ENCODE assay signal across 9 mouse cellular contexts in the genomic region with DNA sequence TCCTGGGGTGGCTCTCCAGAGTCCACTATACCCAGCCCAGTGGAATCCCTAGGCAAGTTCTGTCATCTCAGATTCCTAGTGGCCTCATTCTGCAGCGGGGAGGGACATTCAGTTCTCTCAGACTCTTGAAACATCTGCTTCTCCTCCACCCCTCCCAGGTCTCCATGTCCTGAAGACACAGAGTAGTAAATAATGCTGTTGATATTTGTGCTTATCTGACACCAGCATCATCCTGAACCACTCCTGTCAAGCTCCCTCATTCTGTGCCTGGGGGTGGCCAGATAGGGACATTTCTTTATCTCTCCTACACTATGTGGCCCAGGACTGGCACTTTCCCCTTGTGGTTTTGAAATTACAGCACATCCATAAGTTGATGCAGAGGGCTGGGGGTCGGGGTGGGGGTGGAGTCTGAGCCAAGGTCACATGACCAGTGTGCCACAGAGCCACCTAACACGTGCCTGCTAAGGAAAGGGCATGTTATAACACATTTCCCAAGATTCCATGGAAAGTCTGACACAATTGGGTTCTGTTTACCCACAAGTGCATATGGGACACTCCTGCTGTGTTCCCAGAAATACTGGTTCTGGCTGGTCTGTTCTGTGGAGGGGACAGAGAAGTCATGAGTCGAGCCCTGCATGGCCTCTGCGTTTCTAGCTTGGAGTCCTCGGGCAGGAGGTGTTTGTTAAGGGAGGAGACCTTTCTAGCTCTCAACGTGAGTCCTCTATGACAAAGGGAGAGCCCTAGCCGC. TPM values are rescaled to one million over a fixed set of nuclear protein-coding genes. Genes with fewer than 3 reads are reported as not detected.
DNase-seq lines count a peak whose midpoint lies in the region; ATAC-seq and TF ChIP-seq lines count a peak whose summit lies in the region.
"Had no signal": no experiment of that assay in that cellular context is flagged by ENCODE, and none has a peak within 500 bp of the region (broad histone marks: within the 10 kb centered on the region; RNA-seq: fewer than 3 reads in every experiment).

No protein-coding gene starts in this region.

- TF ChIP-seq CTCF in gastrocnemius, adult 2 months (IDR thresholded peaks at IDR 0.05) = no peak
- no peak for TF ChIP-seq CTCF in intestine, postnatal 0 days (IDR thresholded peaks at IDR 0.05; ENCODE audit: low read depth)

- H3K4me1 ChIP-seq in neural tube, embryonic 11.5 days (ENCODE audit: control insufficient read depth, insufficient read depth, low read length) = peaks cover 13% of the 10 kb centered on the region; the same call in 1 of the 2 replicates
- H3K4me1 ChIP-seq in intestine, postnatal 0 days (replicated peaks; ENCODE audit: control insufficient read depth, insufficient read depth, low read length) = no peaks in the 10 kb centered on the region
- peaks cover 20% of the 10 kb centered on the region for H3K4me1 ChIP-seq in stomach, embryonic 15.5 days
- peaks cover 15% of the 10 kb centered on the region for H3K4me1 ChIP-seq in kidney, embryonic 16.5 days (ENCODE audit: insufficient read depth, low read length)

- intact Hi-C loops in gastrocnemius, adult 2 months (cut with DNase I) = no loop called here

- peak overlapping the region; percentile 56 for H3K4me3 ChIP-seq in gastrocnemius, adult 2 months
- H3K4me3 ChIP-seq in neural tube, embryonic 11.5 days (ENCODE audit: low read depth, low read length) = no peak overlapping the region
- H3K4me3 ChIP-seq in intestine, postnatal 0 days (ENCODE audit: low read depth, low read length) = no peak overlapping the region
- H3K4me3 ChIP-seq in stomach, embryonic 15.5 days (replicated peaks) = no peak overlapping the region
- H3K4me3 ChIP-seq in kidney, embryonic 16.5 days (ENCODE audit: low read length) = no peak overlapping the region

- ATAC-seq in neural tube, embryonic 11.5 days (ENCODE audit: insufficient read depth, low FRiP score, low TSS enrichment) = no peak
- ATAC-seq in intestine, postnatal 0 days = peak; percentile 28; the same call in 1 of the 2 replicates
- peak; percentile 85 for ATAC-seq in stomach, embryonic 15.5 days (ENCODE audit: insufficient read depth, low FRiP score, low read depth)
- ATAC-seq in kidney, embryonic 16.5 days (ENCODE audit: low FRiP score, low TSS enrichment) = no peak

- 67% methylated on average over 8 of the region's 8 CpGs for WGBS in neural tube, embryonic 11.5 days
- 36% methylated on average over 8 of the region's 8 CpGs for WGBS in intestine, postnatal 0 days
- WGBS in stomach, embryonic 15.5 days = 50% methylated on average over 8 of the region's 8 CpGs
- 50% methylated on average over 8 of the region's 8 CpGs for WGBS in kidney, embryonic 16.5 days

- H3K4me2 ChIP-seq in neural tube, embryonic 11.5 days (ENCODE audit: low read depth) = no peak overlapping the region
- H3K4me2 ChIP-seq in intestine, postnatal 0 days (replicated peaks; ENCODE audit: low read depth) = no peak overlapping the region
- no peak overlapping the region for H3K4me2 ChIP-seq in stomach, embryonic 15.5 days
- H3K4me2 ChIP-seq in kidney, embryonic 16.5 days (replicated peaks; ENCODE audit: low read depth, low read length) = no peak overlapping the region

- H3K27me3 ChIP-seq in neural tube, embryonic 11.5 days (ENCODE audit: control insufficient read depth, insufficient read depth, low read length) = no peaks in the 10 kb centered on the region
- no peaks in the 10 kb centered on the region for H3K27me3 ChIP-seq in intestine, postnatal 0 days (replicated peaks; ENCODE audit: control insufficient read depth, insufficient read depth, low read length)
- H3K27me3 ChIP-seq in stomach, embryonic 15.5 days (replicated peaks) = no peaks in the 10 kb centered on the region
- no peaks in the 10 kb centered on the region for H3K27me3 ChIP-seq in kidney, embryonic 16.5 days (ENCODE audit: insufficient read depth, low read length)

- 0 out of 2 replicates have a peak overlapping the region, but pooled peaks have one; percentile 24 for H3K9ac ChIP-seq in neural tube, embryonic 11.5 days (ENCODE audit: low read length)
- H3K9ac ChIP-seq in intestine, postnatal 0 days (ENCODE audit: low read depth, low read length) = no peak overlapping the region
- H3K9ac ChIP-seq in stomach, embryonic 15.5 days = no peak overlapping the region
- H3K9ac ChIP-seq in kidney, embryonic 16.5 days (replicated peaks; ENCODE audit: low read length) = no peak overlapping the region

- no peaks in the 10 kb centered on the region for H3K36me3 ChIP-seq in neural tube, embryonic 11.5 days (ENCODE audit: control insufficient read depth, insufficient read depth, low read length)
- no peaks in the 10 kb centered on the region for H3K36me3 ChIP-seq in intestine, postnatal 0 days (ENCODE audit: control insufficient read depth, insufficient read depth)
- H3K36me3 ChIP-seq in stomach, embryonic 15.5 days = no peaks in the 10 kb centered on the region
- H3K36me3 ChIP-seq in kidney, embryonic 16.5 days (ENCODE audit: insufficient read depth, low read length) = no peaks in the 10 kb centered on the region

- peak; percentile 69 for DNase-seq in gastrocnemius, adult 2 months
- DNase-seq in gastrocnemius, postnatal 10 days = no peak
- no peak for DNase-seq in neural tube, embryonic 11.5 days (ENCODE audit: low spot score)
- DNase-seq in neural tube, embryonic 10.5 days (ENCODE audit: extremely low spot score, low spot score) = no peak
- DNase-seq in ovary, postnatal 14 days (ENCODE audit: low spot score) = no peak

- H3K27ac ChIP-seq in gastrocnemius, adult 2 months = peak overlapping the region; percentile 95
- H3K27ac ChIP-seq in neural tube, embryonic 11.5 days (ENCODE audit: low read depth, low read length) = no peak overlapping the region
- no peak overlapping the region for H3K27ac ChIP-seq in intestine, postnatal 0 days (ENCODE audit: low read depth, low read length)
- peak overlapping the region; percentile 76 for H3K27ac ChIP-seq in stomach, embryonic 15.5 days
- no peak overlapping the region for H3K27ac ChIP-seq in kidney, embryonic 16.5 days (ENCODE audit: low read length)

- H3K9me3 ChIP-seq in neural tube, embryonic 11.5 days (ENCODE audit: control insufficient read depth, low read length) = no peaks in the 10 kb centered on the region
- H3K9me3 ChIP-seq in intestine, postnatal 0 days (ENCODE audit: control insufficient read depth) = no peaks in the 10 kb centered on the region
- H3K9me3 ChIP-seq in stomach, embryonic 15.5 days = no peaks in the 10 kb centered on the region
- H3K9me3 ChIP-seq in kidney, embryonic 16.5 days (ENCODE audit: low read length) = no peaks in the 10 kb centered on the region

RNA-seq across cellular contexts. Expression of a gene that starts 14.4 kb away (rescaled TPM):
- total RNA-seq in gastrocnemius, adult 2 months (2021) = 10 to 100 TPM; 30.9 to 84.2 TPM
- total RNA-seq in gastrocnemius, postnatal 10 days (2021) = 10 to 100 TPM; 63.5 to 81.2 TPM
- 0.25 and 0.26 TPM in 2 replicates for polyA plus RNA-seq in neural tube, embryonic 11.5 days (2014; fragmentation: Nextera tagmentation; extraction: Ambion mirVana)
- polyA plus RNA-seq in intestine, postnatal 0 days (2015; fragmentation: Nextera tagmentation; extraction: Ambion mirVana) = not detected in 2 replicates
- polyA plus RNA-seq in stomach, embryonic 15.5 days (2015; fragmentation: Nextera tagmentation; extraction: Ambion mirVana) = 0.18 and 0.21 TPM in 2 replicates
- 0.15 and 0.19 TPM in 2 replicates for polyA plus RNA-seq in kidney, embryonic 16.5 days (2015; fragmentation: Nextera tagmentation; extraction: Ambion mirVana)
- total RNA-seq: neutrophil, adult 5-6 weeks had no signal

RNA-seq across cellular contexts. Expression of a gene that starts 19.4 kb away (rescaled TPM):
- 100 to 1,000 TPM; 405 to 424 TPM for total RNA-seq in gastrocnemius, adult 2 months (2021)
- 100 to 1,000 TPM; 300 to 343 TPM for total RNA-seq in gastrocnemius, postnatal 10 days (2021)
- polyA plus RNA-seq in neural tube, embryonic 11.5 days (2014; fragmentation: Nextera tagmentation; extraction: Ambion mirVana) = 345 and 346 TPM in 2 replicates
- polyA plus RNA-seq in intestine, postnatal 0 days (2015; fragmentation: Nextera tagmentation; extraction: Ambion mirVana) = 190 and 206 TPM in 2 replicates
- polyA plus RNA-seq in stomach, embryonic 15.5 days (2015; fragmentation: Nextera tagmentation; extraction: Ambion mirVana) = 267 and 309 TPM in 2 replicates
- 266 TPM in 2 replicates for polyA plus RNA-seq in kidney, embryonic 16.5 days (2015; fragmentation: Nextera tagmentation; extraction: Ambion mirVana)

RNA-seq across cellular contexts. Expression of a gene that starts 51.1 kb away (rescaled TPM):
- 10 to 100 TPM; 22.4 to 23.9 TPM for total RNA-seq in gastrocnemius, adult 2 months (2021)
- 10 to 100 TPM; 23.2 to 30.1 TPM for total RNA-seq in gastrocnemius, postnatal 10 days (2021)
- polyA plus RNA-seq in neural tube, embryonic 11.5 days (2014; fragmentation: Nextera tagmentation; extraction: Ambion mirVana) = 15.9 and 17.9 TPM in 2 replicates
- polyA plus RNA-seq in intestine, postnatal 0 days (2015; fragmentation: Nextera tagmentation; extraction: Ambion mirVana) = 9.9 and 10.1 TPM in 2 replicates
- polyA plus RNA-seq in stomach, embryonic 15.5 days (2015; fragmentation: Nextera tagmentation; extraction: Ambion mirVana) = 12.7 and 14.7 TPM in 2 replicates
- 9.7 and 10.0 TPM in 2 replicates for polyA plus RNA-seq in kidney, embryonic 16.5 days (2015; fragmentation: Nextera tagmentation; extraction: Ambion mirVana)

Comparison
In these comparisons a context has a peak if more than half of its experiments do, and no peak if none do; other contexts are left out.
1. H3K27ac ChIP-seq: peak in gastrocnemius, adult 2 months (single experiment) and stomach, embryonic 15.5 days (single experiment); none in neural tube, embryonic 11.5 days (single experiment), intestine, postnatal 0 days (single experiment) and kidney, embryonic 16.5 days (single experiment).
2. ATAC-seq: peak in intestine, postnatal 0 days (single experiment) and stomach, embryonic 15.5 days (single experiment); none in neural tube, embryonic 11.5 days (single experiment) and kidney, embryonic 16.5 days (single experiment).